Comparison of ENCODE assay signal across 22 mouse cellular contexts in genomic region chr11:102780986-102781351, GRCm38 (mm10). TPM values are rescaled to one million over a fixed set of nuclear protein-coding genes. Genes with fewer than 3 reads are reported as not detected.
DNase-seq lines count a peak whose midpoint lies in the region; ATAC-seq and TF ChIP-seq lines count a peak whose summit lies in the region.
"Had no signal": no experiment of that assay in that cellular context is flagged by ENCODE, and none has a peak within 500 bp of the region (broad histone marks: within the 10 kb centered on the region; RNA-seq: fewer than 3 reads in every experiment).

No protein-coding gene starts in this region.

- H3K27ac ChIP-seq in heart, embryonic 11.5 days (ENCODE audit: low read depth, low read length): no peak overlapping the region
- peak overlapping the region; percentile 86 for H3K27ac ChIP-seq in kidney, adult 2 months (ENCODE audit: insufficient read depth, low read depth, low read length)
- no peak overlapping the region for H3K27ac ChIP-seq in neural tube, embryonic 13.5 days (replicated peaks)
- H3K27ac ChIP-seq: midbrain, embryonic 13.5 days; stomach, embryonic 15.5 days had no signal

- no peaks in the 10 kb centered on the region for H3K9me3 ChIP-seq in heart, embryonic 11.5 days (replicated peaks; ENCODE audit: control insufficient read depth, low read length)
- H3K9me3 ChIP-seq in neural tube, embryonic 13.5 days: no peaks in the 10 kb centered on the region
- H3K9me3 ChIP-seq: limb, embryonic 10.5 days; midbrain, embryonic 13.5 days; stomach, embryonic 15.5 days had no signal

- H3K4me1 ChIP-seq in heart, embryonic 11.5 days (ENCODE audit: control insufficient read depth, insufficient read depth, low read length): peaks cover 48% of the 10 kb centered on the region
- H3K4me1 ChIP-seq in kidney, adult 2 months (ENCODE audit: control insufficient read depth, insufficient read depth, low read length): no peaks in the 10 kb centered on the region
- peaks cover 18% of the 10 kb centered on the region for H3K4me1 ChIP-seq in neural tube, embryonic 13.5 days (replicated peaks)

- H3K4me2 ChIP-seq in heart, embryonic 11.5 days: peak overlapping the region; percentile 45
- no peak overlapping the region for H3K4me2 ChIP-seq in neural tube, embryonic 13.5 days
- H3K4me2 ChIP-seq: liver, embryonic 11.5 days; lung, embryonic 14.5 days; midbrain, embryonic 13.5 days; stomach, embryonic 15.5 days had no signal

- no peaks in the 10 kb centered on the region for H3K27me3 ChIP-seq in heart, embryonic 11.5 days (ENCODE audit: control insufficient read depth, insufficient read depth, low read length)
- no peaks in the 10 kb centered on the region for H3K27me3 ChIP-seq in kidney, adult 2 months (replicated peaks; ENCODE audit: control insufficient read depth, insufficient read depth, low read length)
- no peaks in the 10 kb centered on the region for H3K27me3 ChIP-seq in neural tube, embryonic 13.5 days
- H3K27me3 ChIP-seq: stomach, embryonic 15.5 days had no signal

- no peak for TF ChIP-seq CTCF in kidney, adult 2 months (conservative IDR thresholded peaks at IDR 0.05; ENCODE audit: insufficient read depth, insufficient read length, low read depth, low read length)

- WGBS in heart, embryonic 11.5 days (ENCODE audit: insufficient replicate concordance): 36% methylated on average over 10 of the region's 10 CpGs
- 35% methylated on average over 10 of the region's 10 CpGs for WGBS in kidney, adult 2 months
- 69% methylated on average over 10 of the region's 10 CpGs for WGBS in neural tube, embryonic 13.5 days

- H3K36me3 ChIP-seq in heart, embryonic 11.5 days (ENCODE audit: control insufficient read depth, insufficient read depth, low read length): 0 out of 2 replicates have a peak, but pooled peaks cover 3% of the 10 kb centered on the region
- H3K36me3 ChIP-seq in kidney, adult 2 months (ENCODE audit: control insufficient read depth, insufficient read depth, low read length): no peaks in the 10 kb centered on the region
- peaks cover 21% of the 10 kb centered on the region for H3K36me3 ChIP-seq in neural tube, embryonic 13.5 days
- H3K36me3 ChIP-seq: stomach, embryonic 15.5 days had no signal

- ATAC-seq in heart, embryonic 11.5 days (replicated peaks; ENCODE audit: insufficient number of reproducible peaks, low FRiP score, low TSS enrichment): no peak
- ATAC-seq in neural tube, embryonic 13.5 days (ENCODE audit: low read depth): no peak
- ATAC-seq: intestine, postnatal 0 days; midbrain, embryonic 13.5 days had no signal

- peak overlapping the region; percentile 44; the same call in 1 of the 2 replicates for H3K9ac ChIP-seq in heart, embryonic 11.5 days (ENCODE audit: low read depth, low read length)
- H3K9ac ChIP-seq in neural tube, embryonic 13.5 days: peak overlapping the region; percentile 26; the same call in 1 of the 2 replicates
- H3K9ac ChIP-seq: lung, embryonic 14.5 days; midbrain, embryonic 13.5 days; stomach, embryonic 15.5 days had no signal

- intact Hi-C loops in heart, postnatal 25 days (cut with DNase I): no loop called here

- TF ChIP-seq POLR2A in kidney, adult 2 months (IDR thresholded peaks at IDR 0.05; ENCODE audit: low read depth, low read length): no peak

- H3K4me3 ChIP-seq in heart, embryonic 11.5 days (ENCODE audit: low read depth, low read length): no peak overlapping the region; the same call in 1 of the 2 replicates
- H3K4me3 ChIP-seq in kidney, adult 2 months (ENCODE audit: insufficient read depth, low read depth, low read length): no peak overlapping the region
- no peak overlapping the region for H3K4me3 ChIP-seq in neural tube, embryonic 13.5 days
- H3K4me3 ChIP-seq: erythroblast, embryonic 14.5 days; limb, embryonic 10.5 days; midbrain, embryonic 13.5 days; myocyte; stomach, embryonic 15.5 days had no signal

- DNase-seq in cerebellum, adult 9-11 months: peak; percentile 38
- DNase-seq in cerebellum, adult 11-12 months: no peak
- no peak for DNase-seq in heart, postnatal 25 days (ENCODE audit: low spot score)
- DNase-seq in kidney, adult 2 months: peak; percentile 22
- no peak for DNase-seq in kidney, postnatal 25 days
- DNase-seq in neural tube, embryonic 10.5 days (ENCODE audit: extremely low spot score, low spot score): no peak
- DNase-seq: layer of hippocampus, postnatal 36 days; lung, embryonic 14.5 days; right cerebral cortex, postnatal 14 days; thymus, adult 2 months had no signal

RNA-seq across cellular contexts. Expression of gene Adam11, which starts 19.7 kb away (rescaled TPM):
- 5.4 and 6.7 TPM in 2 replicates for polyA plus RNA-seq in heart, embryonic 11.5 days (2014; fragmentation: Nextera tagmentation; extraction: Ambion mirVana)
- total RNA-seq in heart, postnatal 25 days (2021): 1 to 10 TPM; 3.8 to 4.1 TPM
- 5.0 and 5.2 TPM in 2 replicates for polyA plus RNA-seq in kidney, adult 2 months (2012; rRNA removed)
- 40.1 and 47.0 TPM in 2 replicates for polyA plus RNA-seq in neural tube, embryonic 13.5 days (2015; fragmentation: Nextera tagmentation; extraction: Ambion mirVana)

RNA-seq across cellular contexts. Expression of gene Gjc1, which starts 38.5 kb away (rescaled TPM):
- 56.6 and 59.7 TPM in 2 replicates for polyA plus RNA-seq in heart, embryonic 11.5 days (2014; fragmentation: Nextera tagmentation; extraction: Ambion mirVana)
- total RNA-seq in heart, postnatal 25 days (2021): 10 to 100 TPM; 27.4 to 29.2 TPM
- polyA plus RNA-seq in kidney, adult 2 months (2012; rRNA removed): 4.9 and 5.1 TPM in 2 replicates
- 38.2 and 40.5 TPM in 2 replicates for polyA plus RNA-seq in neural tube, embryonic 13.5 days (2015; fragmentation: Nextera tagmentation; extraction: Ambion mirVana)
- total RNA-seq: MEL had no signal
- polyA plus RNA-seq: erythroblast, embryonic 14.5 days had no signal

RNA-seq across cellular contexts. Expression of gene Higd1b, which starts 54.7 kb away (rescaled TPM):
- polyA plus RNA-seq in heart, embryonic 11.5 days (2014; fragmentation: Nextera tagmentation; extraction: Ambion mirVana): not detected in 2 replicates
- total RNA-seq in heart, postnatal 25 days (2021): 10 to 100 TPM; 11.6 to 17.6 TPM
- 2.2 and 4.1 TPM in 2 replicates for polyA plus RNA-seq in kidney, adult 2 months (2012; rRNA removed)
- 2.1 and 2.6 TPM in 2 replicates for polyA plus RNA-seq in neural tube, embryonic 13.5 days (2015; fragmentation: Nextera tagmentation; extraction: Ambion mirVana)
- total RNA-seq: MEL had no signal
- polyA plus RNA-seq: embryonic facial prominence, embryonic 11.5 days; erythroblast, embryonic 14.5 days; hindbrain, embryonic 11.5 days; limb, embryonic 10.5 days; liver, embryonic 11.5 days; myocyte had no signal

Comparison
In these comparisons a context has a peak if more than half of its experiments do, and no peak if none do; other contexts are left out.
1. DNase-seq: peak in cerebellum, adult 9-11 months (single experiment) and kidney, adult 2 months (single experiment); none in cerebellum, adult 11-12 months (single experiment), heart, postnatal 25 days (single experiment), kidney, postnatal 25 days (0 of 2) and neural tube, embryonic 10.5 days (single experiment).